Mouse (Mus musculus) neural tube, embryonic 14.5 days (tissue): ENCODE results near the gene Kpna7. TPM values are rescaled to one million over a fixed set of nuclear protein-coding genes. Genes with fewer than 3 reads are reported as not detected.
"Not testable (repeated sequence)": the region's sequence is repeated elsewhere in the genome, so short reads cannot be mapped to it uniquely, and the experiment has no call there.

Experiments used
- ATAC-seq: fragments of 200-750 bp; cut with Nextera tagmentation; 2 replicates; pipeline ENCODE4 v1.8.0; 2017; ENCODE audit warnings: low read depth, mild to moderate bottlenecking, moderate TSS enrichment, moderate library complexity
- H3K27ac ChIP-seq: fragments of 300-500 bp; sonication (generic); 2 replicates; pipeline ENCODE4 v1.5.1; 2014; ENCODE audit warnings: low read depth, mild to moderate bottlenecking, control low read depth, low read length, moderate library complexity, mixed read lengths
- H3K27me3 ChIP-seq: fragments of 300-500 bp; sonication (generic); 2 replicates; pipeline ENCODE4 v1.6.1; 2014; ENCODE audit warnings: low read length; ENCODE audit not compliant: control insufficient read depth, insufficient read depth
- H3K36me3 ChIP-seq: fragments of 300-500 bp; sonication (generic); 2 replicates; pipeline ENCODE4 v1.6.1; 2014; ENCODE audit warnings: low read length, mixed read lengths; ENCODE audit not compliant: control insufficient read depth, insufficient read depth
- H3K4me1 ChIP-seq: fragments of 300-500 bp; sonication (generic); 2 replicates; pipeline ENCODE4 v1.6.1; 2014; ENCODE audit warnings: low read length; ENCODE audit not compliant: control insufficient read depth, insufficient read depth
- H3K4me2 ChIP-seq: fragments of 300-500 bp; sonication (generic); 2 replicates; pipeline ENCODE4 v1.6.1; 2014; ENCODE audit warnings: mild to moderate bottlenecking, low read depth, low read length, control low read depth
- H3K4me3 ChIP-seq: fragments of 300-500 bp; sonication (generic); 2 replicates; pipeline ENCODE4 v1.5.1; 2014; ENCODE audit warnings: low read depth, low read length, control low read depth, mixed read lengths
- H3K9ac ChIP-seq: fragments of 300-500 bp; sonication (generic); replicated peaks from 2 replicates; pipeline ENCODE4 v1.6.1; 2014; ENCODE audit warnings: low read depth, mild to moderate bottlenecking, control low read depth, low read length, mixed read lengths
- H3K9me3 ChIP-seq: fragments of 300-500 bp; sonication (generic); 2 replicates; pipeline ENCODE4 v1.6.1; 2016; ENCODE audit warnings: low read length; ENCODE audit not compliant: control insufficient read depth
- WGBS: fragments of 180-500 bp; shearing (Covaris S2); extraction: QIAGEN DNeasy Blood & Tissue Kit; methylation state at CpG from one replicate; pipeline ENCODE4 v1.1.7; 2014; 5-methylcytosine and 5-hydroxymethylcytosine counted together
- polyA plus RNA-seq: library from polyadenylated mRNA; unstranded; fragments of >200 nt; fragmentation: Nextera tagmentation; extraction: Ambion mirVana; gene quantifications from 2 replicates; pipeline ENCODE4 v1.2.1, GENCODE M21; 2014

Kpna7 gene
- polyA plus RNA-seq, 1 experiment from 2014 or later: not detected

- Histone ChIP-seq H3K4me1 (no peaks in the 10 kb centered on the region), H3K36me3 (peaks cover 27% of the 10 kb centered on the region)
Measured at GRCm38 (mm10) chr5:145112566-145112965, 28.7 kb upstream of the Kpna7 start.

DNA sequence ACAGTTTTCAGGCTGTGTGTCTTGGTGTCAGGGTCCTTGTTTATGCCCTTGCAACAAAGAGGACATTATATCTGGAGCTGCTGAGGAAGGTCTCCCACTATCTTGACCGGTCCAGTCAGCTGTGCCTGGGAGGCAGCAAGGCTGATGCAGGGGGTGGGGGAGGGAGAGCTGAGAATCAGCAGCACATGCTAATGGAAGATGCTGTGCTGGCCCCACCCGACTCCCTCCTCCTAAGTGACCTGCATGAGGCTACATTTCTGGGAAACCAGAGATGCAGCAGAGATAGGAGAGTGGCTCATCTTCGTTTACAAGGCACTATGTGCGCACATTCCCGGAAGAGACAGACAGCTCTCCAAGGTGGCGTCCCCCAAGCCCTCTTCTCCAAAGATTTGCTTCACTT is 26.6 kb upstream of the Kpna7 start:
- Histone ChIP-seq H3K4me2 (no peak overlapping the region), H3K9me3 (no peaks in the 10 kb centered on the region), H3K4me1 (no peaks in the 10 kb centered on the region), H3K4me3 (no peak overlapping the region), H3K27ac (no peak overlapping the region), H3K9ac (no peak overlapping the region), H3K27me3 (no peaks in the 10 kb centered on the region), H3K36me3 (peaks cover 46% of the 10 kb centered on the region)
- WGBS: 90% methylated on average over 6 of the region's 6 CpGs
- no peak for ATAC-seq

More at GRCm38 (mm10) chr5:145112566-145112965, 28.7 kb upstream of the Kpna7 start:
- Histone ChIP-seq H3K4me3 (no peak overlapping the region), H3K27me3 (no peaks in the 10 kb centered on the region), H3K9ac (no peak overlapping the region), H3K4me2 (no peak overlapping the region), H3K27ac (no peak overlapping the region), H3K9me3 (no peaks in the 10 kb centered on the region)
- 77% methylated on average over 8 of the region's 8 CpGs for WGBS
- no peak for ATAC-seq

- 98% methylated on average over 9 of the region's 9 CpGs for WGBS
- no peak for ATAC-seq
- H3K9me3 ChIP-seq: no peaks in the 10 kb centered on the region
Measured at GRCm38 (mm10) chr5:145105694-145106275, 22.0 kb upstream of the Kpna7 start.

GRCm38 (mm10) chr5:145104328-145104727 is 20.5 kb upstream of the Kpna7 start:
- no peak overlapping the region for H3K9ac ChIP-seq
- no peaks in the 10 kb centered on the region for H3K27me3 ChIP-seq
- no peaks in the 10 kb centered on the region for H3K9me3 ChIP-seq
- no peaks in the 10 kb centered on the region for H3K4me1 ChIP-seq
- ATAC-seq: peak; percentile 65; the same call in 1 of the 2 replicates
- H3K4me2 ChIP-seq: no peak overlapping the region
- H3K4me3 ChIP-seq: no peak overlapping the region
- WGBS: 75% methylated on average over 9 of the region's 9 CpGs
- peaks cover 79% of the 10 kb centered on the region for H3K36me3 ChIP-seq
- no peak overlapping the region for H3K27ac ChIP-seq

More at GRCm38 (mm10) chr5:145105694-145106275, 22.0 kb upstream of the Kpna7 start:
- Histone ChIP-seq H3K4me2 (no peak overlapping the region), H3K27ac (no peak overlapping the region), H3K36me3 (peaks cover 79% of the 10 kb centered on the region), H3K27me3 (no peaks in the 10 kb centered on the region), H3K4me3 (no peak overlapping the region), H3K9ac (no peak overlapping the region), H3K4me1 (no peaks in the 10 kb centered on the region)

DNA sequence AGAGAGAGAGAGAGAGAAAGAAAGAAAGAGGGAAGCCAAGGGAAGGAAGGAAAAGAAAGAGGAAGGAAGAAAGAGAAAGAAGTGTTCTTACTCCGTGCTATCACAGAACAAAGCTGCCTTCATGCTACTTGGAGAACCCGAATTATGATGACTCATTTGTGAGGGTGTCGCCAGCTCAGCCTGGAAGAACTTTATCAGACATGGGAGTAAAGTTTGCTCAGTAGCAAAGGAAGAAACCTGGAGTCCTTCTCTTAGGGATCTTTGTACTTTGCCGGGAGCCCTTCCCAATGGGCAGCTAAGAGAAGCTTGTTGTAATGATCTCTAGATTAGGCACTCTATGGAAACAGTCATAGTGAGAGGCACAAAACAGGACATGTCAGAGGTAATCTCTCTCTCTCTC is 18.9 kb upstream of the Kpna7 start:
- Histone ChIP-seq H3K27ac (no peak overlapping the region), H3K4me3 (no peak overlapping the region), H3K4me1 (no peaks in the 10 kb centered on the region), H3K9ac (no peak overlapping the region), H3K36me3 (peaks cover 73% of the 10 kb centered on the region), H3K4me2 (no peak overlapping the region), H3K9me3 (no peaks in the 10 kb centered on the region), H3K27me3 (no peaks in the 10 kb centered on the region)
- no peak for ATAC-seq
- 95% methylated on average over 4 of the region's 4 CpGs for WGBS

- peaks cover 77% of the 10 kb centered on the region for H3K36me3 ChIP-seq
- H3K27me3 ChIP-seq, H3K27ac ChIP-seq, H3K4me3 ChIP-seq, H3K9ac ChIP-seq, H3K9me3 ChIP-seq, H3K4me2 ChIP-seq, H3K4me1 ChIP-seq, ATAC-seq: not testable (repeated sequence)
- 96% methylated on average over 11 of the region's 11 CpGs for WGBS
Measured at GRCm38 (mm10) chr5:145101451-145101850, 17.6 kb upstream of the Kpna7 start.

- 96% methylated on average over 9 of the region's 9 CpGs for WGBS
- H3K27ac ChIP-seq: no peak overlapping the region
- no peak overlapping the region for H3K9ac ChIP-seq
- ATAC-seq: no peak
- H3K27me3 ChIP-seq: no peaks in the 10 kb centered on the region
- no peak overlapping the region for H3K4me3 ChIP-seq
- no peak overlapping the region for H3K4me2 ChIP-seq
- H3K36me3 ChIP-seq: peaks cover 77% of the 10 kb centered on the region
- no peaks in the 10 kb centered on the region for H3K4me1 ChIP-seq
- no peaks in the 10 kb centered on the region for H3K9me3 ChIP-seq
Measured at GRCm38 (mm10) chr5:145100960-145101359, 17.1 kb upstream of the Kpna7 start.

- Histone ChIP-seq H3K36me3 (peaks cover 70% of the 10 kb centered on the region), H3K27me3 (no peaks in the 10 kb centered on the region), H3K4me2 (no peak overlapping the region), H3K27ac (no peak overlapping the region), H3K9ac (no peak overlapping the region), H3K9me3 (no peaks in the 10 kb centered on the region), H3K4me1 (no peaks in the 10 kb centered on the region), H3K4me3 (no peak overlapping the region)
- ATAC-seq: no peak
- WGBS: 96% methylated on average over 10 of the region's 10 CpGs
Measured at GRCm38 (mm10) chr5:145098340-145098821, 14.6 kb upstream of the Kpna7 start.

GRCm38 (mm10) chr5:145096195-145096594 is 12.4 kb upstream of the Kpna7 start:
- H3K9ac ChIP-seq: no peak overlapping the region
- 90% methylated on average over 4 of the region's 4 CpGs for WGBS
- H3K27me3 ChIP-seq: no peaks in the 10 kb centered on the region
- H3K27ac ChIP-seq: no peak overlapping the region
- no peaks in the 10 kb centered on the region for H3K9me3 ChIP-seq
- no peak for ATAC-seq
- no peaks in the 10 kb centered on the region for H3K4me1 ChIP-seq
- H3K36me3 ChIP-seq: peaks cover 76% of the 10 kb centered on the region
- H3K4me2 ChIP-seq: no peak overlapping the region
- H3K4me3 ChIP-seq: no peak overlapping the region
